Mouse (Mus musculus): Measurements from ENCODE around the gene Tspan14.

Gene Tspan14

DNA sequence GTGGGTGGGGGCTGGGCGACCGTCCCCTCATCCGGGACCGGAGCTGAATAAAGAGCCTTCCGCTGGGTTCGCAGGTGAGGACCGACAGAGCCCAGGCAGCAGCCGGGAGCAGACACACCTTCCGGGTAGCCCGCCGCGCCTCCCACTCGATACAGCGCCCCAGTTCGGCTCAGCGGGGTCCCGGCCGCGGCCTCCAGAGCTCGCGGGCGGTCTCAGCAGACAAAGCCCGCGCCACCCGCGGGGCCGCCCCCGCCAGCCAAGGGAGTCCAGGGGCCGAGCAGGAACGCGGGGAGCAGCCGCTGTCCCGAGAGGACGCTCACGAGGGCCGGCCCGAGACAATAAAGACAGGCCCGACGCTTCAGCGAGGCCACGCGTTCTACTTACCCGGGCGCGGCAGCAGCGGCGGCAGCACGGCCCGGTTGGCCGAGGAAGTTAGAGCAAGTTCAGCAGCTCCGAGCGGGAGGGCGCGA is at the start of gene Tspan14:
Tspan14 (minus strand) TSS at position 416 of the 470 bp plus-strand sequence.
- DNase-seq (ENCODE audit: low spot score): no peak

- DNase-seq (ENCODE audit: low spot score): no peak
Observed at GRCm38 (mm10) chr14:41014701-41015240, 48.2 kb upstream of the Tspan14 start.

GRCm38 (mm10) chr14:41013630-41014613 is 47.3 kb upstream of the Tspan14 start, which contains the start of gene Fam213a:
Gene Fam213a (minus strand): TSS chr14:41013788.
- DNase-seq (ENCODE audit: low spot score): peak; percentile 88

- DNase-seq (ENCODE audit: low spot score): no peak
Observed at GRCm38 (mm10) chr14:41013143-41013542, 46.5 kb upstream of the Tspan14 start.

DNA sequence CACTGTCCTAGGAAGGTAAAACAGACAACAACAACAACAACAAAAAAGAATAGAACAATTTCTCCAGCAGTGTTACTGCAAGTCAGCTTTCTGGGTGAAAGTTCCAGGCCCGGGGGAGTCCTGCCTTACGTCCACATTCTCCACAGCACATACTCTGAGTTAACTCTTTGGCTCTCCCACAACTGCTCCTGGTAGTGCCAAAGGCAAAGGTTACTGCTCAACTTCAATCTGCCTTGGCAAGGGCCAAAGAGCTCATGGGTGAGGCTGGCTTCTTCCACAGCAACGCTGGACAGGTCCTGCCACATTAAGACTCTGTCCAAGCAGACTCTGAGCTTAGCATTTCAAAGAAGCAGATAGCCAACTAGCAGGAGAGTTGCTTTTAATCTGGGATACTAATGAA is 45.3 kb upstream of the Tspan14 start:
- no peak for DNase-seq (ENCODE audit: low spot score)

GRCm38 (mm10) chr14:41008138-41008537 is 41.5 kb upstream of the Tspan14 start:
- DNase-seq (ENCODE audit: low spot score): peak; percentile 15

DNA sequence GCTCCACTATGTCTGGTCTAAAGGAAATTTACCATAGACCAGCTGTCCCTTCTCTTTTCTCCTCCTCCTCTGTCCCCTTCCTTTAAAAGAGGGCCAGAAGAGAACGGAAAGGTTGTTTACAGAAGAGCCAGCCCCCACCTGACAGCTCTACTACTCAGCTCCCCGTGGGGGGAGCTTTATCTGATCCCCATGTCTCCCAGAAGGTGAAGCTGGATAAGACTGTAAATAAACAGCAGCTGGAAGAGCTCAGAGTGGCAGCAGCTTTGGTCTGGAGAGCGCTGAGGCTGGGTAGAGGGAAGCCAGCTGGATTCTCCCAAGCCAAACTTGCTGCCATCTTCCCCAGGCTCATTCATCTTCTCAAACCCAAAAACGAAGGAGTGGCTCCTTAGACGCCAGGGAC is 41.0 kb upstream of the Tspan14 start:
- DNase-seq (ENCODE audit: low spot score): no peak

GRCm38 (mm10) chr14:41006899-41007298 is 40.3 kb upstream of the Tspan14 start:
- no peak for DNase-seq (ENCODE audit: low spot score)

DNA sequence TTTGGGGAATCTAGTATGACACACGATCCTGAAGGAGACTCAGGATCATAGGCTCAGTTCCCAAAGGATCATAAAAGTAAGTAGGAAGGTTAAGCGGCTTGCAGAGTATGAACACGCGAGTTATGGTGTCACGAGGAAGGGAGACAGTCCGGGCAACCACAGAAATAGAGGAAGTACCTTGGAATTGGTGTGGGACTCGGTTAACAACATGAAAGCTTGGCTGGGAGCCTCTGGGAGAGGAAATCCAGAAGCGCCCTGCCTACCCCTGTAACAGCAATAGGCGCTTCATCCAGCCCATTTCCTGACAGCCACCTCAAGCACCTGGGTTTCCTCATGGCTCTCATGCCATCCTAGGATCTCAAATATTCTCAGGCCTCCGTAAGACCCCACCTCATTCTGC is 39.7 kb upstream of the Tspan14 start:
- DNase-seq (ENCODE audit: low spot score): no peak

GRCm38 (mm10) chr14:41005716-41006115 is 39.1 kb upstream of the Tspan14 start:
- no peak for DNase-seq (ENCODE audit: low spot score)

GRCm38 (mm10) chr14:41004201-41005141 is 37.9 kb upstream of the Tspan14 start:
- peak; percentile 79 for DNase-seq (ENCODE audit: low spot score)

- DNase-seq (ENCODE audit: low spot score): no peak
Observed at GRCm38 (mm10) chr14:41001576-41001975, 35.0 kb upstream of the Tspan14 start.

DNA sequence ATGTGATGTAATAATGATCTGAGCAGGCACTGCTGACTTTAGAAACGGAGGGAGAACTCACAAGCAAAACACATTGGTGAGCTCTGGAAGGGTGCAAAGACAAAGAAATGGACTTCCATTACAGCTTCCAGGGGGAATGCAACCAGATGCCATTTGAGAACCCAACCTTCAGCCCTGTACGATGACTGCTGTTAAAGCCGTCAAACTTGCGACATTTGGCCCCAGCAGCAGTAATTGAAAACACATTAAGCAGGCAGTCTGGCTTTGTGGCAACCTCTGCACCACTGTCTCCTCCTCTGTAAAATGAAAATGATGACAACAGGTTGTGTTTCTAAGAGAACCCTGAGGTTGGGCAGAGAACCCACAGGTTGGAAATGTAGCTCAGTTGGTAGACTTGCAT is 34.2 kb upstream of the Tspan14 start:
- no peak for DNase-seq (ENCODE audit: low spot score)

DNA sequence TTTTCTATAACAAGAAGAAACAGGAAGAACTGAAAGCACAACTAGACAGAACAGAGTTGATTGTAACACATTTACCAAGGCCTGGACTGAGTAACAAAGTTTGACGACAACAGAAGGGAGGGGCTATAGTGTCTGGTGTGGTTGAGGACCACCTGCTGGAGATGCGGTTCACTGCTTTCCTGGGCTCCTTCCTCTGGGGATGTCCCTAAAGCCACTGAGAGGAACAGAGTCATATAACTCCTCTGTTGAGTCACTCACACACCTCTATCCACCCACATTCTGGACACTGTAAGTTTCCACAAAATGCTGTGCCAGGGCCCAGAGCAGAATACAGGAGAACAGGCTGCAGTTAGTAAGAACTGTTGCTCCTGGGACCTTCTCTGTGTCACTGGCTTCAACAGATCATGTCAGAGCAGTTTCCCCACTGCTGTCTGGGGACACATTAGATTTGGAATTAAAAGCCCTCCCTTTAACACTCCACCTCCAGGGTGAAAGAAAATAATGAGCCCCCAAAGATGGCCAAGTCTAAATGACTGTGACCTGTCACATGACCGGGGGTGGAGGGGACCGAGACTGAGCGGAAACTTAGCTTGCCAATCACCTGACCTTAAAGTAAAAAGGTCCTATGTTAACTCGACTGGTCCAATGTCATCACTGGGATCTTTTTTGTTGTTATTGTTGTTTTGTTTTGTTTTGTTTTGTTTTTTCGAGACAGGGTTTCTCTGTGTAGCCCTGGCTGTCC is 33.5 kb upstream of the Tspan14 start:
- DNase-seq (ENCODE audit: low spot score): no peak

DNA sequence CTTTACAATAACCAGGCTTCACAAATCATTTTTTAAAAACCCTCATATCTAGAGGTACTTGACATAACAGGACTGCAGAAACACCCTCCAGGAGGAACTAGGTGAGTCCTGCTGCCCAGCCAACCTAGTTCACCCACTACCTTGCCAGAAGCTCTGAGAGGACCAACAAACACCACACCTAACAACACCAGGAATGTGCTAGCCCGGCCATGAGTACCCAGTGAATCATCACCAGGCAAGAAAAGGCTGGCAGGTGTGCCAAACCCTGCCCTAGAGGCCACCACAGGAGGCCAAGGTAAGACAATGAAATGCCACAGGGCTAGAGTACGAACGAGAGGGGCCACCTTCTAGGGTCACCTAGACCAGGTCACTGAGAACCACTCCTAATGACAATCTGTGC is 29.6 kb upstream of the Tspan14 start:
- DNase-seq (ENCODE audit: low spot score): no peak

DNA sequence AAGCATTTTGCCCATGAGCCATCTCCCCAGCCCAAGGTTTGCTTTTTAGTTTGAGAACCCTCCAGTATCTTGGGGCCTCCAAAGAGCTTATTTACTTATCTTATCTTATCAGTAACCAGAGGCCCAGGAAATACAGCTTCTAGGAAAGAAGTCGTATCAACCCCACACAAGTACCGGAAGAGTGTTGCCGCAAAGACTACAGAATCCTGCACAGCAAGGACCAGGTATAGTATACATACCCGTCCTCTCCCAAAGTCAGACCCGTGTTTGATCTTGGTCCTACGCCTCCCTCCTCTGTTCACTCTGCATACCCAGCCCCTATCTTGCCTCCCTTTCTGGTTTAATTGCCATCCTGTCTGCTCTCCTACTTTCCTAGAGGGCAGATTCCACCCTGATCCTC is 25.9 kb upstream of the Tspan14 start:
- DNase-seq (ENCODE audit: low spot score): no peak

- peak; percentile 28 for DNase-seq (ENCODE audit: low spot score)
Observed at GRCm38 (mm10) chr14:40988780-40989179, 22.2 kb upstream of the Tspan14 start.

DNA sequence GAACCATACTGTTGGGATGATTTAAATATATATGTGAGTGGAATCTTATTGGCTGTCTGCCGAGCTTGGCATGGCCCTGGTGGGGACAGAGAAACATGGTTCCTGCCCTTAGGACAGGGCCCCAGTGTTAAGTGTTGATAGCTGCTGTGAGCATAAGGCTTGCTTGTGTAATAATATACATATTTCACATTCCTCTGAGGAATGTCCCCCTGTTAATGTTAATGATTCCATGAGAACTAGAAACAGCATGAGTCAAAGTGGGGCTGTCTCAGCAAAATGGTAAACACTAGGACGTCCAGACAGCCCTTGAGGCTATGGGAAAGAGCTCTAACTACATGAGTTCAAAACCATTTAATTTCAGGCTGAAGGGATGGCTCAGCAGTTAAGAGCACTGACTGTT is 20.6 kb upstream of the Tspan14 start:
- no peak for DNase-seq (ENCODE audit: low spot score)

DNA sequence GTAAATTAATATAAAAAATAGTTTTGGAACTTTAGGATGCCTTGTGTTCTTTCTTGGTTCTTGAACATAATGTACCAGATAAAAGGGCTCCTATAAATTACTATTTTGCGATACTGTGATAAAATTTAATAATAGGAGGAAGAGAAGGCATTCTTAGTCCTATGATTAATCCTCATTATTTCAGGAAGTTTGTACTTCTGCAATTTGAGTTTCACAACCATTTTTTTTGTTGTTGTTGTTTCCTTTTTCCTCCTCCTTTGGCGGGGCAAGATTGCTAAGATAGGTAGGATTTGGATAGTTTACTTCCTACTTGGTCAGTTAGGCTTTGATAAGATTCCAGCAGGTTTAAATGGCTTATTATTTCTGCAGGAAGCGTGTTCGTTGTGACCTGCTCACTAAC is 19.0 kb upstream of the Tspan14 start:
- no peak for DNase-seq (ENCODE audit: low spot score)

DNA sequence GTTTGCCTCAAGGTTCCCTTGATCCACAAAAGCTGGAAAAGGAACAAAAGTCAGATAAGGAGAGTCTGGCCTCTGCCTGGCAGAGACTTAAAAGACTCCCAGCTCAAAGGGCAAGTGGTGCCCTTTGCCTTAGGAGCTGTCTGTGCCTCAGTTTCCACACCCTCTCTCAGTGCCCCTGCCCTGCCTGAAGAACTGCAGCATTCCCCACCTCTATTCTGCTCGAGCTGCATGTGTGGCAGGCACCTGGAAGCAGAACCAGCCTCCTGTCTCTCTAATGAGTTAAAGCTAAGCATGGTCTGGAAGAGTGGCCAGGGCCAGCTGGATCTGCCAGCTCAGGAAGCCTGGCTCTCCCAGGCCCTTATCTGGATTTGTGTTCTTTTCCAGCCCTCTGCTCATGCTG is 13.1 kb upstream of the Tspan14 start:
- DNase-seq (ENCODE audit: low spot score): no peak

- DNase-seq (ENCODE audit: low spot score): peak; percentile 43
Observed at GRCm38 (mm10) chr14:40979002-40979401, 12.4 kb upstream of the Tspan14 start.

All from testis, postnatal 14 days (tissue).